Mouse (Mus musculus): Measurements from ENCODE around the gene Pef1. TPM values are rescaled to one million over a fixed set of nuclear protein-coding genes. Genes with fewer than 3 reads are reported as not detected.

Pef1 gene
- total RNA-seq, 1 experiment, result 36.2 TPM

- Histone ChIP-seq H3K9ac (ENCODE audit: insufficient read depth, low read depth, low read length, poor library complexity, severe bottlenecking) (no peak overlapping the region), H3K4me3 (ENCODE audit: insufficient read depth in 1 of 2, low read depth in 1 of 2, low read length in 2 of 2, poor library complexity in 1 of 2, severe bottlenecking in 1 of 2) (no peak overlapping the region), H3K36me3 (ENCODE audit: control insufficient read depth, insufficient read depth, low read length, poor library complexity, severe bottlenecking) (no peaks in the 10 kb centered on the region), H3K27ac (ENCODE audit: insufficient read depth, low read depth, low read length, poor library complexity, severe bottlenecking) (no peak overlapping the region), H3K9me3 (ENCODE audit: control insufficient read depth, insufficient read depth, low read depth, low read length) (no peaks in the 10 kb centered on the region), H3K4me1 (ENCODE audit: control insufficient read depth in 2 of 2, insufficient read depth in 2 of 2, low read length in 2 of 2, poor library complexity in 1 of 2) (peaks cover 0 to 2% of the 10 kb centered on the region in 2 experiments; a peak in 1 of 4 replicates)
- DNase-seq (ENCODE audit: low read depth, low spot score), result no peak
- in situ Hi-C loops (cut with MboI; ENCODE audit: low sequenced_read_pairs in 2 of 2, unreplicated experiment in 2 of 2), result no loop called here
- TF ChIP-seq ZC3H11A (IDR thresholded peaks at IDR 0.05; ENCODE audit: borderline replicate concordance, low read depth, low read length), result no peak
- no peak for TF ChIP-seq ZNF384 (IDR thresholded peaks at IDR 0.05; ENCODE audit: low read depth, low read length)
- no peak for TF ChIP-seq MAFK (IDR thresholded peaks at IDR 0.05; ENCODE audit: insufficient read depth, low read depth, low read length)
- TF ChIP-seq CHD2 (IDR thresholded peaks at IDR 0.05; ENCODE audit: low read depth, low read length), result no peak
- no peak for TF ChIP-seq HCFC1 (IDR thresholded peaks at IDR 0.05; ENCODE audit: borderline replicate concordance, insufficient read depth, low read length)
These were observed 7.2 kb upstream of the Pef1 start for GRCm38 (mm10) chr4:130095137-130095536.

DNA sequence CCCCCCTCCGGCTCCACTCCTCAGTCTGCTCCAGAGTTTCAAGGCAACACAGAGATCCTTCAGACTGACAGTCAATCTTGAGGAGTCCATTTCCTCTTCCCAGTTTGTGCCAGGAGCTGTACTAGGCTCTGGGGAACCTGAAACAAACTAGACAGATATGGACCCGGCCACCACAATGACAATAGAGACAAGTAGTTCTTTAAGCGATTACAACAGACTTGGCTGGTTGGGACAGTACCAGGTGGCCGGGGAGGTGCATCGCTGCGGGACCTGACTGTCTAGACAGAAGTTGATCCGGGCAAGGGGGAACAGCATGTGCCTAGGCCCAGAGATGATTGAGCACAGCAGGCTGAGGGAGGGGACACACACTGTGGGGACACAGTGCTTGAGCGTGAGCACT, 1.2 kb upstream of the Pef1 start:
- H3K36me3 ChIP-seq (ENCODE audit: control insufficient read depth, insufficient read depth, low read length, poor library complexity, severe bottlenecking), result no peaks in the 10 kb centered on the region
- H3K4me1 ChIP-seq (ENCODE audit: control insufficient read depth in 2 of 2, insufficient read depth in 2 of 2, low read length in 2 of 2, poor library complexity in 1 of 2), result peaks cover 3 to 12% of the 10 kb centered on the region in 2 experiments; a peak in 2 of 4 replicates
- in situ Hi-C loops (cut with MboI; ENCODE audit: low sequenced_read_pairs in 2 of 2, unreplicated experiment in 2 of 2), result no loop called here
- TF ChIP-seq ZNF384 (IDR thresholded peaks at IDR 0.05; ENCODE audit: low read depth, low read length), result no peak
- no peak for TF ChIP-seq ZC3H11A (IDR thresholded peaks at IDR 0.05; ENCODE audit: borderline replicate concordance, low read depth, low read length)
- TF ChIP-seq MAFK (IDR thresholded peaks at IDR 0.05; ENCODE audit: insufficient read depth, low read depth, low read length), result no peak
- no peak for TF ChIP-seq CHD2 (IDR thresholded peaks at IDR 0.05; ENCODE audit: low read depth, low read length)
- H3K9ac ChIP-seq (ENCODE audit: insufficient read depth, low read depth, low read length, poor library complexity, severe bottlenecking), result no peak overlapping the region
- no peak overlapping the region for H3K4me3 ChIP-seq (ENCODE audit: insufficient read depth in 1 of 2, low read depth in 1 of 2, low read length in 2 of 2, poor library complexity in 1 of 2, severe bottlenecking in 1 of 2)
- no peaks in the 10 kb centered on the region for H3K9me3 ChIP-seq (ENCODE audit: control insufficient read depth, insufficient read depth, low read depth, low read length)
- DNase-seq (ENCODE audit: low read depth, low spot score), result no peak
- no peak overlapping the region for H3K27ac ChIP-seq (ENCODE audit: insufficient read depth, low read depth, low read length, poor library complexity, severe bottlenecking)

- Histone ChIP-seq H3K4me1 (ENCODE audit: control insufficient read depth in 2 of 2, insufficient read depth in 2 of 2, low read length in 2 of 2, poor library complexity in 1 of 2) (peaks cover 3 to 13% of the 10 kb centered on the region in 2 experiments; a peak in 2 of 4 replicates), H3K36me3 (ENCODE audit: control insufficient read depth, insufficient read depth, low read length, poor library complexity, severe bottlenecking) (no peaks in the 10 kb centered on the region), H3K9me3 (ENCODE audit: control insufficient read depth, insufficient read depth, low read depth, low read length) (no peaks in the 10 kb centered on the region), H3K4me3 (ENCODE audit: insufficient read depth in 1 of 2, low read depth in 1 of 2, low read length in 2 of 2, poor library complexity in 1 of 2, severe bottlenecking in 1 of 2) (no peak overlapping the region), H3K9ac (ENCODE audit: insufficient read depth, low read depth, low read length, poor library complexity, severe bottlenecking) (no peak overlapping the region), H3K27ac (ENCODE audit: insufficient read depth, low read depth, low read length, poor library complexity, severe bottlenecking) (no peak overlapping the region)
- no peak for TF ChIP-seq ZC3H11A (IDR thresholded peaks at IDR 0.05; ENCODE audit: borderline replicate concordance, low read depth, low read length)
- no peak for TF ChIP-seq MAFK (IDR thresholded peaks at IDR 0.05; ENCODE audit: insufficient read depth, low read depth, low read length)
- no peak for TF ChIP-seq CHD2 (IDR thresholded peaks at IDR 0.05; ENCODE audit: low read depth, low read length)
- no peak for TF ChIP-seq HCFC1 (IDR thresholded peaks at IDR 0.05; ENCODE audit: borderline replicate concordance, insufficient read depth, low read length)
- no peak for TF ChIP-seq ZNF384 (IDR thresholded peaks at IDR 0.05; ENCODE audit: low read depth, low read length)
- peak; percentile 49 for DNase-seq (ENCODE audit: low read depth, low spot score)
- in situ Hi-C loops (cut with MboI; ENCODE audit: low sequenced_read_pairs in 2 of 2, unreplicated experiment in 2 of 2), result no loop called here
These were observed 1.3 kb downstream of the Pef1 start for GRCm38 (mm10) chr4:130103632-130104031.

- TF ChIP-seq MAFK (IDR thresholded peaks at IDR 0.05; ENCODE audit: insufficient read depth, low read depth, low read length) (no peak), ZNF384 (IDR thresholded peaks at IDR 0.05; ENCODE audit: low read depth, low read length) (no peak), ZC3H11A (IDR thresholded peaks at IDR 0.05; ENCODE audit: borderline replicate concordance, low read depth, low read length) (no peak)
These were observed 2.2 kb downstream of the Pef1 start for GRCm38 (mm10) chr4:130104584-130104983.

GRCm38 (mm10) chr4:130107065-130107443, 4.7 kb downstream of the Pef1 start:
- peak overlapping the region; percentile 77 to 86 for H3K4me3 ChIP-seq (ENCODE audit: insufficient read depth in 1 of 2, low read depth in 1 of 2, low read length in 2 of 2, poor library complexity in 1 of 2, severe bottlenecking in 1 of 2)
- no peaks in the 10 kb centered on the region for H3K9me3 ChIP-seq (ENCODE audit: control insufficient read depth, insufficient read depth, low read depth, low read length)
- no peak overlapping the region; the same call in 1 of the 2 replicates for H3K9ac ChIP-seq (ENCODE audit: insufficient read depth, low read depth, low read length, poor library complexity, severe bottlenecking)
- TF ChIP-seq MAFK (IDR thresholded peaks at IDR 0.05; ENCODE audit: insufficient read depth, low read depth, low read length) (no peak), HCFC1 (IDR thresholded peaks at IDR 0.05; ENCODE audit: borderline replicate concordance, insufficient read depth, low read length) (peak; percentile 43; the same call in 1 of the 2 replicates), CHD2 (IDR thresholded peaks at IDR 0.05; ENCODE audit: low read depth, low read length) (no peak)
- in situ Hi-C loops (cut with MboI; ENCODE audit: low sequenced_read_pairs in 2 of 2, unreplicated experiment in 2 of 2), result no loop called here
- H3K36me3 ChIP-seq (ENCODE audit: control insufficient read depth, insufficient read depth, low read length, poor library complexity, severe bottlenecking), result no peaks in the 10 kb centered on the region
- DNase-seq (ENCODE audit: low read depth, low spot score), result no peak
- peaks cover 0 to 6% of the 10 kb centered on the region in 2 experiments; a peak in 2 of 4 replicates for H3K4me1 ChIP-seq (ENCODE audit: control insufficient read depth in 2 of 2, insufficient read depth in 2 of 2, low read length in 2 of 2, poor library complexity in 1 of 2)
- H3K27ac ChIP-seq (ENCODE audit: insufficient read depth, low read depth, low read length, poor library complexity, severe bottlenecking), result peak overlapping the region; percentile 50; the same call in 1 of the 2 replicates

More at GRCm38 (mm10) chr4:130104584-130104983, 2.2 kb downstream of the Pef1 start:
- peaks cover 3 to 13% of the 10 kb centered on the region in 2 experiments; a peak in 2 of 4 replicates for H3K4me1 ChIP-seq (ENCODE audit: control insufficient read depth in 2 of 2, insufficient read depth in 2 of 2, low read length in 2 of 2, poor library complexity in 1 of 2)
- no peaks in the 10 kb centered on the region for H3K36me3 ChIP-seq (ENCODE audit: control insufficient read depth, insufficient read depth, low read length, poor library complexity, severe bottlenecking)
- no peak overlapping the region for H3K4me3 ChIP-seq (ENCODE audit: insufficient read depth in 1 of 2, low read depth in 1 of 2, low read length in 2 of 2, poor library complexity in 1 of 2, severe bottlenecking in 1 of 2)
- no peak overlapping the region for H3K9ac ChIP-seq (ENCODE audit: insufficient read depth, low read depth, low read length, poor library complexity, severe bottlenecking)
- in situ Hi-C loops (cut with MboI; ENCODE audit: low sequenced_read_pairs in 2 of 2, unreplicated experiment in 2 of 2), result no loop called here
- no peak overlapping the region for H3K27ac ChIP-seq (ENCODE audit: insufficient read depth, low read depth, low read length, poor library complexity, severe bottlenecking)
- DNase-seq (ENCODE audit: low read depth, low spot score), result no peak
- H3K9me3 ChIP-seq (ENCODE audit: control insufficient read depth, insufficient read depth, low read depth, low read length), result no peaks in the 10 kb centered on the region
